Mouse (Mus musculus) limb, embryonic 14.5 days (tissue): ENCODE data around the gene Ppm1h. TPM values are rescaled to one million over a fixed set of nuclear protein-coding genes. Genes with fewer than 3 reads are reported as not detected.

Experiments used
- ATAC-seq: fragments of 200-750 bp; cut with Nextera tagmentation; 2 replicates; pipeline ENCODE4 v1.8.0; 2017; ENCODE audit warnings: low read depth, moderate number of reproducible peaks, moderate TSS enrichment; ENCODE audit not compliant: low FRiP score
- DNase-seq: peaks from one replicate; pipeline ENCODE4 v3.0.0-alpha.2; 2015; ENCODE audit warnings: low spot score
- H3K27ac ChIP-seq: fragments of 300-500 bp; sonication (generic); replicated peaks from 2 replicates; pipeline ENCODE4 v1.5.1; 2014; ENCODE audit warnings: low read depth, mild to moderate bottlenecking, low read length, moderate library complexity, mixed read lengths
- H3K27me3 ChIP-seq: fragments of 300-500 bp; sonication (generic); 2 replicates; pipeline ENCODE4 v1.6.1; 2014; ENCODE audit warnings: low read length, mixed read lengths; ENCODE audit not compliant: control insufficient read depth, insufficient read depth
- H3K36me3 ChIP-seq: fragments of 300-500 bp; sonication (generic); 2 replicates; pipeline ENCODE4 v1.6.1; 2014; ENCODE audit warnings: mild to moderate bottlenecking, low read length, moderate library complexity, mixed read lengths; ENCODE audit not compliant: control insufficient read depth, insufficient read depth
- H3K4me1 ChIP-seq: fragments of 300-500 bp; sonication (generic); 2 replicates; pipeline ENCODE4 v1.6.1; 2014; ENCODE audit warnings: antibody characterized with exemption, low read length, mixed read lengths; ENCODE audit not compliant: control insufficient read depth, insufficient read depth
- H3K4me2 ChIP-seq: fragments of 300-500 bp; sonication (generic); replicated peaks from 2 replicates; pipeline ENCODE4 v1.6.1; 2014; ENCODE audit warnings: low read depth, mild to moderate bottlenecking, low read length, moderate library complexity; ENCODE audit not compliant: severe bottlenecking
- H3K4me3 ChIP-seq: fragments of 300-500 bp; sonication (generic); replicated peaks from 2 replicates; pipeline ENCODE4 v1.5.1; 2014; ENCODE audit warnings: low read length
- H3K9ac ChIP-seq: fragments of 300-500 bp; sonication (generic); 2 replicates; pipeline ENCODE4 v1.6.1; 2014; ENCODE audit warnings: mild to moderate bottlenecking, low read depth, low read length, moderate library complexity; ENCODE audit not compliant: severe bottlenecking
- H3K9me3 ChIP-seq: fragments of 300-500 bp; sonication (generic); 2 replicates; pipeline ENCODE4 v1.6.1; 2016; ENCODE audit warnings: low read length; ENCODE audit not compliant: control insufficient read depth
- POLR2A ChIP-seq: fragments of 200-500 bp; IDR thresholded peaks from 2 replicates; pipeline ENCODE4 v1.8.0; 2012; ENCODE audit warnings: inconsistent platforms, mild to moderate bottlenecking, moderate library complexity, borderline replicate concordance; ENCODE audit not compliant: insufficient read depth, insufficient read length; ENCODE audit errors: extremely low read depth
- WGBS: fragments of 180-500 bp; shearing (Covaris S2); extraction: QIAGEN DNeasy Blood & Tissue Kit; methylation state at CpG from one replicate; pipeline ENCODE4 v1.1.7; 2014; 5-methylcytosine and 5-hydroxymethylcytosine counted together
- polyA plus RNA-seq, 2 experiments: library from polyadenylated mRNA; depleted of rRNA in 1 of 2; stranded (reverse) in 1 of 2; unstranded in 1 of 2; fragments of >200 nt; fragmentation: Nextera tagmentation in 1 of 2; extraction: Ambion mirVana in 1 of 2; gene quantifications; 2 replicates each; pipeline versions ENCODE4 v1.2.1 to v1.2.3; 2012 to 2014

Gene Ppm1h
- polyA plus RNA-seq, 2 experiments, result 2.2 to 3.4 TPM

DNA sequence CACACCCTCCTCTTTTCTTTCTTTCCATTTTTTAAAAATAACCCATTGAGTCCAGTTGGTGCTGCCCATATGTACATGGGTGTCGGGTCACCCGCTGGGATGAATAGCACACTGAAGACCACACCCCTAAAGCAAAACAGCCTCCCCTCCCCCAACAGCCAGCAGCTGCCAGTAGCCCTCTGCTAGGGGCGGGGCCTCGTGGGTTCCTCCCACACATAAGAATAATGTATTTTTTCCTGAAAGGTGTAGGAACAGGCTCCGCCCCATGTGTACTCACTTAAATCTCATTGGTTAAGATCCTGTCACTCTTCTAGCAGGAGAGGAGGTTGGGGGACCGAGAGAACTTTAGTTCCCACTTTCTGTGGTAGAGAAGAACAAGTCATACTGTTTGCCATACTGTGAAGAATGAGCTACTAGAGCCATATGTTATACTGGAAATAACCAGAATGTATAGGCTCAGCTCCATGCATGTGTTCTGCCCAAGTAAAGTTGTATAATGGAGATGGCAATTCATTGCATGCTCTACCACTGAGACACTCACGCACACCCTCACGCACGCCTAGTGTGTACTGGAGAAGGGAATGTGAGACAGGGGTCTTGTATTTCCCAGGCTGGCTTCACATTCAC is 231.0 kb downstream of the Ppm1h start:
- Histone ChIP-seq H3K9ac (no peak overlapping the region), H3K9me3 (no peaks in the 10 kb centered on the region), H3K27me3 (no peaks in the 10 kb centered on the region), H3K4me1 (peaks cover 40% of the 10 kb centered on the region), H3K4me2 (no peak overlapping the region), H3K27ac (no peak overlapping the region), H3K36me3 (no peaks in the 10 kb centered on the region), H3K4me3 (no peak overlapping the region)
- TF ChIP-seq POLR2A, result no peak
- ATAC-seq (no peak), DNase-seq (no peak)
- WGBS, result 74% methylated on average over 9 of the region's 9 CpGs

GRCm38 (mm10) chr10:122910798-122911225 is 232.2 kb downstream of the Ppm1h start:
- Histone ChIP-seq H3K9me3 (no peaks in the 10 kb centered on the region), H3K4me1 (peaks cover 47% of the 10 kb centered on the region), H3K27ac (peak overlapping the region; percentile 98), H3K4me2 (peak overlapping the region; percentile 52; the same call in 1 of the 2 replicates), H3K27me3 (no peaks in the 10 kb centered on the region), H3K9ac (no peak overlapping the region), H3K36me3 (no peaks in the 10 kb centered on the region), H3K4me3 (no peak overlapping the region)
- TF ChIP-seq POLR2A, result no peak
- 9% methylated on average over 8 of the region's 8 CpGs for WGBS
- ATAC-seq (no peak), DNase-seq (peak; percentile 26)

DNA sequence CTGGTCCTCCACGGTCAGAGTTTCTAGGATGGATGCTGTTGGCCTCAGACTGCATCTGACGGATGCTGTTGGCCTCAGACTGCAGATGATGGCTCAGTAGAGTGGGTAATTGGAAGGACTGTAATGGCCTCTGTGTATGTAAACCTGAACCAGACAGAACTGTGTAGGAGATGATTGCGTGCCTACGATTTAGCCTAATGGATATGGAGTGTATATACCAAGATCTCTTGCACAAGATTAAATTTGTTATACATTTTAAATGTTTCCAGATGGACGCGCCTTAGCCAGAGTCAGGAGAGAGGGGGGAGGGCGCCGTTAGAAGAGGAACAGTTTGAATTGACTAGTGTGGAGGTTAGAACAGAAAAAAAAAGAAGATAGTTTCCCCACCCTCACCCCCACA is 233.1 kb downstream of the Ppm1h start:
- H3K4me1 ChIP-seq, result peaks cover 53% of the 10 kb centered on the region
- H3K9me3 ChIP-seq, result no peaks in the 10 kb centered on the region
- H3K36me3 ChIP-seq, result no peaks in the 10 kb centered on the region
- 13% methylated on average over 8 of the region's 8 CpGs for WGBS
- H3K27me3 ChIP-seq, result no peaks in the 10 kb centered on the region
- peak overlapping the region; percentile 52 for H3K4me2 ChIP-seq
- ATAC-seq, result peak; percentile 14; the same call in 1 of the 2 replicates
- H3K27ac ChIP-seq, result peak overlapping the region; percentile 98
- peak overlapping the region; percentile 21 for H3K9ac ChIP-seq
- DNase-seq, result peak; percentile 80
- peak overlapping the region; percentile 22 for H3K4me3 ChIP-seq
- TF ChIP-seq POLR2A, result no peak

DNA sequence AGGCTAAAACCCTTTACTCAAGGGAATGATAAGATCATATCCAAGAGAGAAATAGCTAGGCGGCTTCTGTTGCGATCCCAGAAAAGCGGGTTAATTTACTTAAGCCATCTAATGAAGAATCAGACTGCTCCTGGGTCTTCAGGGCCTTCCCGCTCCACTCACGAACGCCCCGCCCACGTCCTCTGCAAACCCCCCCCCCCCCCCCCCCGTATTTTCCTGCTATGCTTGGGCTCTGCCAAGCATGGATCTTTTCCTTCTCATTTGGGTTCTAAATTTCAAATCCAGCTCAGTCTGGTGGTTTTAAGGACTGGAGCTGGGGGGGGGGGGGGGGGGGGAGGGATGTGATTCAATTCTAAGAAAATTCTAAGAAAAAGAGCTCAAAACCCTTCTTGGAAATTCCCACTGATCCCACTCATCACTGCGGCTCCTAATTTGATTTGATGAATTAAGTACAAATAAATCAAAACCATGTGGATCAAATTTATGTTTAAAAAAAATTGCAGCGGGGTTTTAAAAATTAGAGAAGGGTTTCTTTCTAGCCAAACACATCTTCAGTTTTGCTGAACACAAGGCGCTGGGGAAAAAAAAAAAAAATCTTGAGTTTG is 233.6 kb downstream of the Ppm1h start:
- Histone ChIP-seq H3K9ac (peak overlapping the region; percentile 21), H3K4me1 (peaks cover 55% of the 10 kb centered on the region), H3K27ac (peak overlapping the region; percentile 98)

GRCm38 (mm10) chr10:122912701-122913368 is 234.3 kb downstream of the Ppm1h start:
- peak overlapping the region; percentile 22 for H3K4me3 ChIP-seq
- H3K9me3 ChIP-seq, result no peaks in the 10 kb centered on the region
- H3K27ac ChIP-seq, result peak overlapping the region; percentile 98
- peaks cover 56% of the 10 kb centered on the region for H3K4me1 ChIP-seq
- 2% methylated on average over 19 of the region's 19 CpGs for WGBS
- H3K27me3 ChIP-seq, result no peaks in the 10 kb centered on the region
- H3K4me2 ChIP-seq, result peak overlapping the region; percentile 52
- peak overlapping the region; percentile 21 for H3K9ac ChIP-seq
- ATAC-seq (peak; percentile 88), DNase-seq (peak; percentile 92)
- peak; percentile 62; the same call in 1 of the 2 replicates for TF ChIP-seq POLR2A
- no peaks in the 10 kb centered on the region for H3K36me3 ChIP-seq

More for the DNA sequence above, 233.6 kb downstream of the Ppm1h start:
- H3K9me3 ChIP-seq, result no peaks in the 10 kb centered on the region
- H3K36me3 ChIP-seq, result no peaks in the 10 kb centered on the region
- TF ChIP-seq POLR2A, result no peak
- WGBS, result 7% methylated on average over 11 of the region's 12 CpGs
- DNase-seq (peak; percentile 69), ATAC-seq (peak; percentile 26)
- H3K4me2 ChIP-seq, result peak overlapping the region; percentile 52
- no peaks in the 10 kb centered on the region for H3K27me3 ChIP-seq
- peak overlapping the region; percentile 22 for H3K4me3 ChIP-seq
